Mouse (Mus musculus) lung, postnatal 25 days (tissue): ENCODE measurements around the gene Angptl2.

ENCODE experiments used
- DNase-seq: peaks from one replicate; pipeline ENCODE4 v3.0.0; 2022; ENCODE audit warnings: low spot score

Angptl2 gene

GRCm38 (mm10) chr2:33270569-33270968 lies 54.7 kb downstream of the Angptl2 start:
- no peak for DNase-seq

DNA sequence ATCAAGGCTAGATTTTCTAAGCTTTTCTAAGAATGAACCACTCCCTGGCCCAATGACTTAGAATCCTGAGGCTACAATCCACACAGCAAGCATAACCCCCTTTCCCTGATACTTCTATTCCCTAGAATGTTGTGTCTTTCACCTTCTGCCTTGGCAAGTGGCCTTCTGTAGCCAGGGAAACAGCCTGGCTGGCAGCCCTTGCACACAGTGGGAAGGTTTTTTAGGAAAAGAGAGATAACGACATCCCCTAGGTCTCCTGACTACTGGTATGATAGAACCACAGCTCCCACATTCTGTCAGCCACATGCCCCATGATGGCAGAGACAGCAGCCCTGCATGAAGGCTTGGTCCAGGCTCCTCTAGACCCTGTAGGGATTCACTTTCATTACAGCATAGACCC lies 55.6 kb downstream of the Angptl2 start:
- DNase-seq: no peak

DNA sequence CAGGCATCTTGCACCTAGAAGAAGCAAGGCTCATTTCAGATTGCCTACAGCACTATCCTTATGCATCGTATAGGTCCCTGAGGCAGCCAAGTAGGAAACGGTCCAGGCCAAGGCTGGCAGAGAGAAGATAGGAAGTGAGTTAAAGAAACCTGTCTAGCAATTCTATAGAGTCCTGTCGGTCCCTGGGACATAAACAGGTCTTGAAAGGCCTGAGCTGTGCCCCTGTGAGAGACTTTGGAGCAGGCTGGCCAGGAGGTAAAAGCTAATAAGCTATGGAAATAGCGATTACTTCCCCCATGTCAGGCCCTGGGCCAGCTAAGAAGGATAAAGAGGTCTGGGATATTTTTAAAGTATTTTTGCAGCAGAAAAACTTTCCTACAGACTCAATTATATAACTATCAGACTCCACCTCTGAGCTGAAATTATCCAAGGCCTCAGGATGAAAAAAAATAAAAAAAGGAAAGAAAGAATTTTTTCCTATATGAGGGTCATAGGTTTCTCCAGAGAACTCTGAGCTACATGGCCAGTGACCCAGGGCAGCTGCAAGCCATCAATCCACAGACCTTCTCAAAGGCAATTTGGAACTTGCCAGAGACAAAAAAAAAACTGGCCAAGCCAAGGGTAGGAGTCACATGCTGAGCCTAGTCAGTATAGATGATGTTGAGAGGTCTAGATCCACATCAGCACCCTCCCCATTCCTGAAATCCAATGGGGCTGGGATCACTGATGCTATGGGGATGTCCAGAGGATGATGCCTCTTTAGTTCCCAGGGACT lies 57.0 kb downstream of the Angptl2 start:
- DNase-seq: no peak

DNA sequence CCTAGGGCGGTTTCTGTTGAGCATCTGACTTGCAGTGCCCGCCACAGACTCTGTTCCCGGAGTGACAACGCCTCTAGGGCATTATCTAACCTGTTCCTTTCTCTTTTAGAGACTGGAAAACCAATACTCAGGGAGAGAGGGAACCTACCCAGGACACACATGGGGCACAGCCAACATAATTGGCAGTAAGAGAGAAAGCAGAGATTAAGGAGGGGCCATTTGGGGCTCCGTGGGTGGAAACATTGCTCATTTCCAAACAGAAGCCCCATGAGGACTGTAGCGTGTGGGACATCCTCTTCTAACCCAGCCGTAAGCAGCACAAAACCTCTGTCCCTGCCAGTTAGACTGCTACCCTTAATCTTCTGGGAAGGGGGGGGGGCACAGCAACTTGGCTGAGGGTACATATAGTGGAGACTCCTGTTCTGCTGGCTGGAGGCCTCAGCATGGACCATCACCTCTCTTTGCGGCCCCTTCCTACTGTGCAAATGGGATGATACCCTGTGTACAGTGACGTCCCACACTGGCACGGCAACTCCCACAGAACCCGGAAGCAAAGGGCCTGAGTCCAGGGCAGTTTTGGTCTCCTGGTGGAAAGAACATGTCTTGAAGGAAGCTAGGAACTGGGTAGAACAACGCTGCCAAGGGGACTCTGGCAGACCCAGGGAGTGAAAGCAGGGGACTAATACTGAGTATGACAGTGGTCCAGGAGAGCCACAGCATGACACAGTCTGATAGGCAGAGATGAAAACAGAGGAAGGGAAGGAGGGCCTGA lies 59.0 kb downstream of the Angptl2 start:
- no peak for DNase-seq

- DNase-seq: no peak
Measured at GRCm38 (mm10) chr2:33279758-33280157, 63.9 kb downstream of the Angptl2 start.

DNA sequence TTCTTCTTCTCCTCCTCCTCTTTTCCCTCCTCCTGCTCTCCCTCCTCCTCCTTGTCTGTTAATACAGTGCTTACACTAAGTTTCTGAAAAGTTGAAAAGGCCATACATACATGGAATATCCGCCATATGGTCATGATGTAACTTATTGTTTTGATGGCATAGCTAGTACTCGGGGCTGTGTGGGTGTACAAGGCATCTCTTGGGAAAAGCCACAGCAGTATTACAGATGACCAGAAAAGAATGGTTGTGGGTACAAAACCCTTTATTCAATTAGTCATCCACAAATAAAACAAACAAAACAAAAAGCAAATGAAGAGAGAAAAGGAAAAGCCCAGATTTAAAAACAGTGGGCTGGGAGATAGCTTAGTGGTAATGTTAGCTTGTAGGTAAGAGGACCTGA lies 64.7 kb downstream of the Angptl2 start:
- no peak for DNase-seq

- peak; percentile 26 for DNase-seq
Measured at GRCm38 (mm10) chr2:33281807-33282206, 65.9 kb downstream of the Angptl2 start.

GRCm38 (mm10) chr2:33282877-33283276 lies 67.0 kb downstream of the Angptl2 start:
- DNase-seq: peak; percentile 51

- peak; percentile 32 for DNase-seq
Measured at GRCm38 (mm10) chr2:33283674-33284073, 67.8 kb downstream of the Angptl2 start.

DNA sequence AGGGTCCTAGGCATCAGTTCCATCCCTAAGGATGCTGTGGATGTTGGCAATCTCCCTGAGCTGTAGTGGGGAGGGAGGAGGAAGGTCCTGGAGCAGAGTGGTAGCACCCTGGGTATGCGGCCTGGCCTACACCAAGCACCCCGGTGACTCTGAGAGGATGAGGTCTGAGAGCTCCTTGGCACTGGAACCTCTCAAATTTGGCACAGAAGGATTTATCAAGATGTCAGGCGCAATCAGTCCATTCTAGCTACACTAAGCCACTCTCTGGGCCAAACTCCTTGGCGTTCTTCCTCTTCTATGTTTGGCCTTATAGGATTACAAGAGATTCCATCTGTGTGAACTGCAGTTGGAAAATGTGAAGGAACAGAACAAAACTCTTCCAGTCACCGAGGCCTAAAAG lies 73.0 kb downstream of the Angptl2 start:
- no peak for DNase-seq

DNA sequence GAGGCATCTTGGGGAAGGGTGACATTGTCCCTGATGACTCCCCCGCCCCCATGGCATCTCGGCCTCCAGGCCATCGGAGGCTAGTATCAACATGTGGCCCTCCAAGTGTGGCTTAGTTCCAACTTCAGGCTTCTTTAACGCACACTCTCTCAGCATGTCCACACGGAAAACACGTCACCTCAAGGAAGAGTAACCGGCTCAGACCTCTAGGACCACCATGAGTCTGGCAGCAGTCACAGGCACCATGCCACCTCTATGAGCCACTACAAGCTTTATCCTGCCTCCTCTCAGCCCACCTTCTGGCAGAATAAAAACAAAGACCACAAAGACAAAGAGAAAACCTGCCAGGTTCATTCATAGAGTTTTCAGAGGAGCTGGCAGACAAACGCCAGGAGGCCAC lies 74.6 kb downstream of the Angptl2 start:
- no peak for DNase-seq

DNA sequence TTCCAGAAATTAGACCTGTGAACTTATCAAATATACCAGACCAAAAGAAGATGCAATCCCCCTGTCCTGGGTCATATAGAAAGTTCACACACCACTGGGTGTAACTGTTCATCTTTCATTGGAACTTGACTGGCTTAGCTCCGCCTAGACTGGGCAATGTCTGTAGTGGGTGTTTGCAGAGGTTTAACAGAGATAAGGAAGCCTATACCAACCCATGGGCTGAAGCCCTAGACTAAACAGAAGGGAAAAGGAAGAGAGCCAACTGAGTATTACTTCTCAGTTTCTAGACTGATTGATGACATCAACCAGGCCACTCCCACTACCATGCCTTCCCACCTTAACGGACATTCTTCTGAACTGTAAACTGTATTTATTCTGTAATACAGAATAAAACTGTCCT lies 76.2 kb downstream of the Angptl2 start:
- no peak for DNase-seq

GRCm38 (mm10) chr2:33295115-33295514 lies 79.2 kb downstream of the Angptl2 start:
- no peak for DNase-seq
